Mouse (Mus musculus): ENCODE results near the gene Atp2a1.

The Atp2a1 gene

GRCm38 (mm10) chr7:126473470-126474086, 10.7 kb upstream of the Atp2a1 start:
- no peak for DNase-seq (ENCODE audit: low read depth in 1 of 2, low spot score in 2 of 2)

GRCm38 (mm10) chr7:126472713-126473112, 9.8 kb upstream of the Atp2a1 start:
- DNase-seq (ENCODE audit: low read depth in 1 of 2, low spot score in 2 of 2): no peak

- DNase-seq (ENCODE audit: low read depth in 1 of 2, low spot score in 2 of 2): no peak
Measured at GRCm38 (mm10) chr7:126472306-126472705, 9.4 kb upstream of the Atp2a1 start.

GRCm38 (mm10) chr7:126471853-126472252, 8.9 kb upstream of the Atp2a1 start:
- DNase-seq (ENCODE audit: low read depth in 1 of 2, low spot score in 2 of 2): no peak

- DNase-seq (ENCODE audit: low read depth in 1 of 2, low spot score in 2 of 2): no peak
Measured at GRCm38 (mm10) chr7:126471361-126471760, 8.5 kb upstream of the Atp2a1 start.

- no peak for DNase-seq (ENCODE audit: low read depth in 1 of 2, low spot score in 2 of 2)
Measured at GRCm38 (mm10) chr7:126470077-126470476, 7.2 kb upstream of the Atp2a1 start.

- DNase-seq (ENCODE audit: low read depth in 1 of 2, low spot score in 2 of 2): no peak
Measured at GRCm38 (mm10) chr7:126467834-126468627, 5.1 kb upstream of the Atp2a1 start.

- no peak for DNase-seq (ENCODE audit: low read depth in 1 of 2, low spot score in 2 of 2)
Measured at GRCm38 (mm10) chr7:126467271-126467670, 4.4 kb upstream of the Atp2a1 start.

- DNase-seq (ENCODE audit: low read depth in 1 of 2, low spot score in 2 of 2): no peak
Measured at GRCm38 (mm10) chr7:126466707-126467106, 3.8 kb upstream of the Atp2a1 start.

GRCm38 (mm10) chr7:126466116-126466515, 3.2 kb upstream of the Atp2a1 start:
- no peak for DNase-seq (ENCODE audit: low read depth in 1 of 2, low spot score in 2 of 2)

GRCm38 (mm10) chr7:126465246-126466030, 2.5 kb upstream of the Atp2a1 start:
- no peak for DNase-seq (ENCODE audit: low read depth in 1 of 2, low spot score in 2 of 2)

GRCm38 (mm10) chr7:126464836-126465235, 1.9 kb upstream of the Atp2a1 start:
- DNase-seq (ENCODE audit: low read depth in 1 of 2, low spot score in 2 of 2): no peak

- no peak for DNase-seq (ENCODE audit: low read depth in 1 of 2, low spot score in 2 of 2)
Measured at GRCm38 (mm10) chr7:126464121-126464520, 1.2 kb upstream of the Atp2a1 start.

GRCm38 (mm10) chr7:126463547-126463946, 639 bp upstream of the Atp2a1 start:
- no peak for DNase-seq (ENCODE audit: low read depth in 1 of 2, low spot score in 2 of 2)

- DNase-seq (ENCODE audit: low read depth in 1 of 2, low spot score in 2 of 2): no peak
Measured at GRCm38 (mm10) chr7:126461626-126462025, 1.3 kb downstream of the Atp2a1 start.

- DNase-seq (ENCODE audit: low read depth in 1 of 2, low spot score in 2 of 2): no peak
Measured at GRCm38 (mm10) chr7:126460623-126461399, 2.1 kb downstream of the Atp2a1 start.

GRCm38 (mm10) chr7:126458844-126459618, 3.9 kb downstream of the Atp2a1 start:
- DNase-seq (ENCODE audit: low read depth in 1 of 2, low spot score in 2 of 2): no peak

- no peak for DNase-seq (ENCODE audit: low read depth in 1 of 2, low spot score in 2 of 2)
Measured at GRCm38 (mm10) chr7:126458225-126458624, 4.7 kb downstream of the Atp2a1 start.

GRCm38 (mm10) chr7:126456382-126457266, 6.3 kb downstream of the Atp2a1 start:
- no peak for DNase-seq (ENCODE audit: low read depth in 1 of 2, low spot score in 2 of 2)

All from monocyte, adult 2 months (primary cell).